Mouse (Mus musculus) kidney, adult 2 months (tissue): ENCODE measurements around the gene Myo6.
"Not testable (repeated sequence)": the region's sequence is repeated elsewhere in the genome, so short reads cannot be mapped to it uniquely, and the experiment has no call there.

Experiments used
- CTCF ChIP-seq: fragments of 200-500 bp; conservative IDR thresholded peaks from 2 replicates; pipeline ENCODE4 v1.5.1; 2011; ENCODE audit warnings: low read depth, mild to moderate bottlenecking, control low read depth, low read length, moderate library complexity, mixed read lengths; ENCODE audit not compliant: insufficient read depth, insufficient read length
- POLR2A ChIP-seq: fragments of 200-500 bp; IDR thresholded peaks from one replicate; pipeline ENCODE4 v1.6.1; 2011; ENCODE audit warnings: low read depth, low read length, control low read depth

GRCm38 (mm10) chr9:80321051-80321887 is 156.4 kb downstream of the Myo6 start:
- not testable (repeated sequence) for TF ChIP-seq CTCF, POLR2A
